Mouse (Mus musculus): ENCODE results near the gene Ywhag. TPM values are rescaled to one million over a fixed set of nuclear protein-coding genes. Genes with fewer than 3 reads are reported as not detected.

Gene Ywhag
- polyA plus RNA-seq, 1 experiment from 2014 or later, result 1,023 TPM

DNA sequence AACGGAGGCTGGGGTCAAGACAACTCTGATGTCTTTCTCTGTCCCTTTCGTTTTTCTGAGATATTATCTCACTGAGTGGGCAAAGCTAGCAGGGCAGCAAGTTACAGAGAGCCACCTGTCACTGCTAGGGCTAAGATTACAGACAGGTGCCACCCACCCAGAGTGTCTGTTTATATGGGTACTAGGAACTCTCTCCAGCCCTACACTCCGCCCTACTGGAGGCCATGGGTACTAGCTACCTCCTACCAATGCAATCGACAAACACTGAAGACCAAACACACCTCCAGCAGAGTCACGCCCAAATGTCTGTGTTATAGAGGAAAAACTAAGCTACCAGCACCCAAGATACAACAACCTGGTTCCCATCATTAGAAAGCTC lies 16.4 kb downstream of the Ywhag start:
- 96% methylated on average over 5 of the region's 5 CpGs for WGBS

DNA sequence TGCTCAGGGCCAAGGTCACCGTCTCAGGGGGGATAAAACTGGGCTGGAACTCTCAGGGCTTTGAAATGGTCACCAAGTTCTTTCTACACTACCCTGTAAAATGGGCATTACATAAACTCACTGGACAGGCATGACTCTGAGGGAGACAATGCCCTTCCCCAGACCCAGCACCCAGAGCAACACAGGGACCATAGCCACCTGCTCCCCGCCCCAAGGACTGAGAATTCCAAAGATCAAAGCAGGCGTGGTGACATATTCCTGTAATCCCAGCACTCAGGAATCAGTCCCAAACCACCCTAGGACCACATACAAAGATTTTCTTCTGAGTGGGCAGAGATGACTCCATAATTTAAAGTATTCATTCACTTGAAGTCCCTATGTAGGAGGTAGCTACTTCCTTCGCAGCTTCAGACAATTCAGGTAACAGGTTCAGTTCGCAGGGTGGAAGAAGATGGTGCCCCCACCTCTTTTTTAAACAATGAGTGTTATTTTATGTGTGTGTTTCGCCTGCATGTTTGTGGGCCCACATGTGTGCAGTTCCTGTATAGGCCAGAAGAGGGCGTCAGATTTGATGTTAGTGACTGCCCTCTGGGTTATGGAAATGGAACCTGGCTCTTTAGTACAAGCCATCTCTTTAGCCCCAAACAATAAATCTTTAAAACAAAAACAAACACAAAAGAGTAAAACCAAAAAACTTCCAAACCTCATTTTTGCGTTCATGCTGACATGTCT lies 16.9 kb downstream of the Ywhag start:
- H3K9ac ChIP-seq (ENCODE audit: low read depth, low read length), result no peak overlapping the region
- 92% methylated on average over 8 of the region's 8 CpGs for WGBS
- H3K4me2 ChIP-seq (ENCODE audit: low read length), result no peak overlapping the region
- no peak overlapping the region for H3K27ac ChIP-seq (ENCODE audit: low read depth, low read length)
- no peaks in the 10 kb centered on the region for H3K27me3 ChIP-seq (replicated peaks; ENCODE audit: control insufficient read depth, insufficient read depth, low read length)
- no peak overlapping the region for H3K4me3 ChIP-seq (ENCODE audit: low read length)
- no peaks in the 10 kb centered on the region for H3K4me1 ChIP-seq (ENCODE audit: control insufficient read depth, insufficient read depth, low read depth, low read length)
- no peak for ATAC-seq
- H3K9me3 ChIP-seq (ENCODE audit: control insufficient read depth, low read length), result no peaks in the 10 kb centered on the region
- peaks cover 25% of the 10 kb centered on the region for H3K36me3 ChIP-seq (ENCODE audit: control insufficient read depth, insufficient read depth, low read length)

More for the DNA sequence above, 16.4 kb downstream of the Ywhag start:
- H3K9me3 ChIP-seq (ENCODE audit: control insufficient read depth, low read length), result no peaks in the 10 kb centered on the region
- H3K4me3 ChIP-seq (ENCODE audit: low read length), result no peak overlapping the region
- H3K4me2 ChIP-seq (ENCODE audit: low read length), result no peak overlapping the region
- no peak overlapping the region for H3K27ac ChIP-seq (ENCODE audit: low read depth, low read length)
- peaks cover 25% of the 10 kb centered on the region for H3K36me3 ChIP-seq (ENCODE audit: control insufficient read depth, insufficient read depth, low read length)
- H3K4me1 ChIP-seq (ENCODE audit: control insufficient read depth, insufficient read depth, low read depth, low read length), result no peaks in the 10 kb centered on the region
- H3K9ac ChIP-seq (ENCODE audit: low read depth, low read length), result no peak overlapping the region
- no peaks in the 10 kb centered on the region for H3K27me3 ChIP-seq (replicated peaks; ENCODE audit: control insufficient read depth, insufficient read depth, low read length)
- ATAC-seq, result no peak

DNA sequence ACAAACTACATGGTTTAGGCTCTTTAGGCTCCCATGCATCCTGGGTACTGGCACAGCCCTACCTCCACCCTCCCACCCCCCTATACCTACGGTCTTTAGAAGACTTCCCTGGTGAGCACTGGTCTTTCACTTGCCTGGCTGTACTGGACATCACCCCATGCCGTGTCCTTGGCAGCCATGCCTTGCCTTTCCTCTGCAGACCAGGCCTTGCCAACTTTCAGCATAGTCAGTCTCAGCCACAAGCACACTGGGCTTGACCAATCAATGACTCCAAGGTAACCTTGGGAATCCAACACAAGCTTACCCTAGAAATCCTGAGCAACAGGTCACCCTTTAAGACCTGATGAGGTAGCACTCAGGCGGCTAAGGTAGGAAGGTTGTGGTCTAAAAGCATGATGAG lies 17.8 kb downstream of the Ywhag start:
- WGBS, result 89% methylated on average over 3 of the region's 3 CpGs
- Histone ChIP-seq H3K9me3 (ENCODE audit: control insufficient read depth, low read length) (no peaks in the 10 kb centered on the region), H3K27me3 (replicated peaks; ENCODE audit: control insufficient read depth, insufficient read depth, low read length) (no peaks in the 10 kb centered on the region), H3K36me3 (ENCODE audit: control insufficient read depth, insufficient read depth, low read length) (peaks cover 18% of the 10 kb centered on the region), H3K27ac (ENCODE audit: low read depth, low read length) (no peak overlapping the region), H3K4me3 (ENCODE audit: low read length) (no peak overlapping the region), H3K9ac (ENCODE audit: low read depth, low read length) (no peak overlapping the region), H3K4me2 (ENCODE audit: low read length) (no peak overlapping the region), H3K4me1 (ENCODE audit: control insufficient read depth, insufficient read depth, low read depth, low read length) (no peaks in the 10 kb centered on the region)
- ATAC-seq, result no peak

DNA sequence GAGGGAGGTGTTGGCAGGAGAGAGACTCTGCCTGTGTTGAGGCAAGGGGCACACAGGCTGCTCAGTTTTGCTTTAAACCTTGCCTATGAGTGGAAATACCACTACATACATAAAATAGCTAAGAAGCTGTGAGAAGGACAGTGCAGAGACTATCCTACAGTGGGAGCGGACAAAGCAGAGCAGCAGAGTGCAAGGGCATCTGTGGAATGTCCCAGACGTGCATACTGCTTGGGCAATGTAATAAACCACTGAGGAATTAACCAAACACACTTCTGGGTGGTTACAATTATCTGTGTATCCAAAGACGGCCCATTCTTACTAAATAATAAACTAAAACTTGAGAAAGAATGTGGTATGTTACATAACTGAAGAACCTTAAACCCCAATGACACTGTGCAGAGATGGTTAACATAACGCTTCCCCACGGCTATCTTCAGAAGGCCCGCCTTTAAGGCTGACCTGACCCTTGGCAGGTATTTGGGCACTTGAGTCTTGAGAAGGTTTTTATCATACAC lies 18.3 kb downstream of the Ywhag start:
- Histone ChIP-seq H3K9me3 (ENCODE audit: control insufficient read depth, low read length) (no peaks in the 10 kb centered on the region), H3K36me3 (ENCODE audit: control insufficient read depth, insufficient read depth, low read length) (peaks cover 17% of the 10 kb centered on the region), H3K4me2 (ENCODE audit: low read length) (no peak overlapping the region), H3K9ac (ENCODE audit: low read depth, low read length) (no peak overlapping the region), H3K27ac (ENCODE audit: low read depth, low read length) (no peak overlapping the region), H3K4me1 (ENCODE audit: control insufficient read depth, insufficient read depth, low read depth, low read length) (no peaks in the 10 kb centered on the region), H3K4me3 (ENCODE audit: low read length) (no peak overlapping the region), H3K27me3 (replicated peaks; ENCODE audit: control insufficient read depth, insufficient read depth, low read length) (no peaks in the 10 kb centered on the region)
- ATAC-seq, result no peak
- 91% methylated on average over 6 of the region's 6 CpGs for WGBS

DNA sequence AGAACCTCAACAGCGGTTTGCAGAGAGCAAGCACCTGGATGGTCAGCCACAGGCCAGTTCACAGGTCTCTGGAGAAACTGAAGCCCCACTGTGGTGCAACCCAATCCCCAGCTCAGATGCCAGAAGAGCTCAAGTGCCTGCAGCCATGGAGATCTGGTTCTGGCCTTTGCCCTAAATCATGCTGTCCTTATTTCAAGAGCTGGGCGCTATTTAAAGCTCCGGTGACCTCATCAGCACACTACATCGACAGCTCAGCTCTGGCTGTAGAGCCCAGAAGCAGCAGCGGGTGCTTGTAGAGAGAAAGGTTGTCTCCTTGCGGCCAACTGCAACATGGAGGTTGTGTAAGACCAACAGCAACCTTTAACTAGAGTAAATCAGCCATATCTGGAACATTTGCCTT lies 20.3 kb downstream of the Ywhag start:
- WGBS, result 83% methylated on average over 6 of the region's 6 CpGs
- Histone ChIP-seq H3K9me3 (ENCODE audit: control insufficient read depth, low read length) (no peaks in the 10 kb centered on the region), H3K4me1 (ENCODE audit: control insufficient read depth, insufficient read depth, low read depth, low read length) (no peaks in the 10 kb centered on the region), H3K27ac (ENCODE audit: low read depth, low read length) (no peak overlapping the region), H3K27me3 (replicated peaks; ENCODE audit: control insufficient read depth, insufficient read depth, low read length) (no peaks in the 10 kb centered on the region), H3K4me3 (ENCODE audit: low read length) (no peak overlapping the region), H3K36me3 (ENCODE audit: control insufficient read depth, insufficient read depth, low read length) (peaks cover 28% of the 10 kb centered on the region), H3K4me2 (ENCODE audit: low read length) (no peak overlapping the region), H3K9ac (ENCODE audit: low read depth, low read length) (no peak overlapping the region)
- no peak for ATAC-seq

DNA sequence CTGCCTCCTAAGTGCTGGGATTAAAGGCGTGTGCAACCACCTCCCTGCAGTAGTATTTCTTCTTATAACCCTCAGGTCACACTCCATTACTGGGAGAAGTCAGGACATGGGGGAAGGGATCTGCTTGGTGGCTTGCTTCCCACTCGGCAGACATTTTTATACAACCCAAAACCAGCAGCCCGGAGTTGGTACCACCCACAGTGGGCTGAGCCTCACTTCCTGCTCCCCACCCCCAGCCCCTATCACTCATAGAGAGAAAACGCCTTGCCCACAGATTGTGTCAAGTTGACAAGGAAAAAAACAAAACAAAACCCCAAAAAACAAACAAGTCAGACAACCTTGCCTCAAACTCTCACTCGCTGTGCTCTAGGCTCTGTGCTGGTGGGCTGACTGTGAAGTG lies 21.2 kb downstream of the Ywhag start:
- no peak for ATAC-seq
- Histone ChIP-seq H3K36me3 (ENCODE audit: control insufficient read depth, insufficient read depth, low read length) (peaks cover 26% of the 10 kb centered on the region), H3K4me2 (ENCODE audit: low read length) (no peak overlapping the region), H3K9ac (ENCODE audit: low read depth, low read length) (no peak overlapping the region), H3K27me3 (replicated peaks; ENCODE audit: control insufficient read depth, insufficient read depth, low read length) (no peaks in the 10 kb centered on the region), H3K4me3 (ENCODE audit: low read length) (no peak overlapping the region), H3K4me1 (ENCODE audit: control insufficient read depth, insufficient read depth, low read depth, low read length) (no peaks in the 10 kb centered on the region), H3K27ac (ENCODE audit: low read depth, low read length) (no peak overlapping the region), H3K9me3 (ENCODE audit: control insufficient read depth, low read length) (no peaks in the 10 kb centered on the region)
- 83% methylated on average over 5 of the region's 5 CpGs for WGBS

DNA sequence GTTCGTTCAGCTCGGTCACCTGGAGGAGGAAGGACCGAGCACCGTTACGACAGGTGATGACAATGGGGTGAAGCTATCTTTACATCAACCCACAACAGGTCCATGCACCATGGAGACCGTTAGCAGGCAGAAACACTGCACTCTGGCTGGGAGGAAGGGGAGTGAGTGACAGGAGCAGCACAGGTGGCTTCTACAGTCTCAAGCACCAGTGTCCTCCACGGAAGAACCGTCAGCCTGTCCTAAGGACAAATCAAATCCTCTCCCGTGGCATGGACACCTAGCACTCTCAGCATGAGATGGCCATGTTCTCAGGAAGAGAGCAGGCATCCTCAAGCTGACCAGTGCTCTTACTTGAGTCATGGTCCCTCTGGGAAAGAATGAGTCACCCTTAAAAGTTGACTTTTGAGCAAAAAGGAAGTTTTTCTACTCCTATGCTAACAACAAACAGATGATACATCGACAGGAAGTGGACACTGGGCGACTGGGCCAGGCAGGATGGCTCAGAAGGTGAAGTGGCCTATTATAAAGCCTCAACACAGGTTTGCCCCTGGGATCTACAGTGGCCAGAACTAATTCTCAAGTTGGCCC lies 22.7 kb downstream of the Ywhag start:
- Histone ChIP-seq H3K36me3 (ENCODE audit: control insufficient read depth, insufficient read depth, low read length) (peaks cover 26% of the 10 kb centered on the region), H3K27me3 (replicated peaks; ENCODE audit: control insufficient read depth, insufficient read depth, low read length) (no peaks in the 10 kb centered on the region), H3K27ac (ENCODE audit: low read depth, low read length) (no peak overlapping the region), H3K4me1 (ENCODE audit: control insufficient read depth, insufficient read depth, low read depth, low read length) (no peaks in the 10 kb centered on the region), H3K9me3 (ENCODE audit: control insufficient read depth, low read length) (no peaks in the 10 kb centered on the region), H3K4me3 (ENCODE audit: low read length) (no peak overlapping the region), H3K9ac (ENCODE audit: low read depth, low read length) (no peak overlapping the region), H3K4me2 (ENCODE audit: low read length) (no peak overlapping the region)
- 87% methylated on average over 11 of the region's 11 CpGs for WGBS
- no peak for ATAC-seq

DNA sequence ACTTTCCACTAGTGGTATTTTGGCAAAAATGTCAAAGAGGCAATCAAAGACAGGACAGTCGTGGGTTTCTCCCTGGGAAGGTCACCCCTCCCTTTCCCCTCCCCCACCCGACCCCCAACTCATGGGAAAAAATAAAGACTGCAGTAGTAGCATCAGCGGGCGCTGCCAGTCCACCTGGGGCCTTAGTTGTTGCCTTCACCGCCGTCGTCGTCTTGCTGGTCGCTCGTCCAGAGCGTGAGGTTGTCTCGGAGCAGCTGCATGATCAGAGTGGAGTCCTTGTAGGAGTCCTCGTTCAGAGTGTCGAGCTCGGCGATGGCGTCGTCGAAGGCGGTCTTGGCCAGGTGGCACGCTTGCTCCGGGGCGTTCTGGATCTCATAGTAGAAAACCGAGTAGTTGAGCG lies 23.6 kb downstream of the Ywhag start:
- Histone ChIP-seq H3K9me3 (ENCODE audit: control insufficient read depth, low read length) (no peaks in the 10 kb centered on the region), H3K27me3 (replicated peaks; ENCODE audit: control insufficient read depth, insufficient read depth, low read length) (no peaks in the 10 kb centered on the region), H3K36me3 (ENCODE audit: control insufficient read depth, insufficient read depth, low read length) (peaks cover 26% of the 10 kb centered on the region), H3K4me2 (ENCODE audit: low read length) (no peak overlapping the region), H3K4me1 (ENCODE audit: control insufficient read depth, insufficient read depth, low read depth, low read length) (no peaks in the 10 kb centered on the region), H3K9ac (ENCODE audit: low read depth, low read length) (no peak overlapping the region), H3K4me3 (ENCODE audit: low read length) (no peak overlapping the region), H3K27ac (ENCODE audit: low read depth, low read length) (no peak overlapping the region)
- ATAC-seq, result no peak
- WGBS, result 85% methylated on average over 25 of the region's 25 CpGs

DNA sequence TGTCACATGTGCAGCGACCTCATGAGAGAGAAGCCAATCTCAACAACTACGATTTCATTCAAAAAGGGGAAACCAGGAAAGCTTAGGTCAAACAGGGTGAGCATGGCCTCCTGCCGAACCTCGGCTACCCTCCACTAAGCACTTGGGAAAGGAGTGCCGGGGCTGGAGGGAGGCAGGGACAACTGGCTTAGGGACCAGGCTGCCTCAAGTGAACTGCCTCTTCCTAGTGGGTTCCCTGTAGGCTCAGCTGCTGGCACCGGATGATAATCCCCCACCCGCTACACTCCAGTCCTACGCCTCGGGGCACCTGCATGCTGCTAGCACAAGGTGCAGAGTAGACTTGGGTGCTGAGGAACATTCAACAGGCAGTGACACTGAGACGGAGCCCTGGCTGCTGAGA lies 24.8 kb downstream of the Ywhag start:
- Histone ChIP-seq H3K9me3 (ENCODE audit: control insufficient read depth, low read length) (no peaks in the 10 kb centered on the region), H3K4me1 (ENCODE audit: control insufficient read depth, insufficient read depth, low read depth, low read length) (no peaks in the 10 kb centered on the region), H3K27me3 (replicated peaks; ENCODE audit: control insufficient read depth, insufficient read depth, low read length) (no peaks in the 10 kb centered on the region), H3K36me3 (ENCODE audit: control insufficient read depth, insufficient read depth, low read length) (peaks cover 26% of the 10 kb centered on the region), H3K9ac (ENCODE audit: low read depth, low read length) (no peak overlapping the region), H3K27ac (ENCODE audit: low read depth, low read length) (no peak overlapping the region), H3K4me2 (ENCODE audit: low read length) (no peak overlapping the region), H3K4me3 (ENCODE audit: low read length) (no peak overlapping the region)
- no peak for ATAC-seq
- 84% methylated on average over 10 of the region's 10 CpGs for WGBS
